Mouse (Mus musculus): ENCODE results near the gene Mast4.

- TF ChIP-seq CTCF (IDR thresholded peaks at IDR 0.05) (no peak), POLR2A (IDR thresholded peaks at IDR 0.05; ENCODE audit: insufficient read depth, low read depth, low read length) (no peak), EP300 (IDR thresholded peaks at IDR 0.05; ENCODE audit: insufficient read depth, low read depth, low read length) (no peak)
Measured at GRCm38 (mm10) chr13:102716973-102717372, 617.3 kb downstream of the Mast4 start.

Measured in heart, adult 2 months (tissue).